Mouse (Mus musculus) limb, embryonic 11.5 days (tissue): ENCODE data around the gene Ikzf4. TPM values are rescaled to one million over a fixed set of nuclear protein-coding genes. Genes with fewer than 3 reads are reported as not detected.

Experiments used
- ATAC-seq: fragments of 200-750 bp; cut with Nextera tagmentation; 2 replicates; pipeline ENCODE4 v1.8.0; 2017; ENCODE audit warnings: low read depth; ENCODE audit not compliant: insufficient number of reproducible peaks, low FRiP score, low TSS enrichment
- DNase-seq: peaks from one replicate; pipeline ENCODE4 v3.0.0-alpha.2; 2015; ENCODE audit warnings: low spot score
- H3K27ac ChIP-seq: fragments of 300-500 bp; sonication (generic); replicated peaks from 2 replicates; pipeline ENCODE4 v1.5.1; 2014; ENCODE audit warnings: low read depth, mild to moderate bottlenecking, low read length
- H3K27me3 ChIP-seq: fragments of 300-500 bp; sonication (generic); 2 replicates; pipeline ENCODE4 v1.6.1; 2014; ENCODE audit warnings: mild to moderate bottlenecking, low read length, mixed read lengths; ENCODE audit not compliant: control insufficient read depth, insufficient read depth
- H3K36me3 ChIP-seq: fragments of 300-500 bp; sonication (generic); 2 replicates; pipeline ENCODE4 v1.6.1; 2014; ENCODE audit warnings: mild to moderate bottlenecking, low read length, moderate library complexity, mixed read lengths; ENCODE audit not compliant: control insufficient read depth, insufficient read depth
- H3K4me1 ChIP-seq: fragments of 300-500 bp; sonication (generic); 2 replicates; pipeline ENCODE4 v1.6.1; 2014; ENCODE audit warnings: low read length, mixed read lengths; ENCODE audit not compliant: control insufficient read depth, insufficient read depth
- H3K4me2 ChIP-seq: fragments of 300-500 bp; sonication (generic); 2 replicates; pipeline ENCODE4 v1.6.1; 2014; ENCODE audit warnings: low read depth, mild to moderate bottlenecking, moderate library complexity; ENCODE audit not compliant: severe bottlenecking
- H3K4me3 ChIP-seq: fragments of 300-500 bp; sonication (generic); 2 replicates; pipeline ENCODE4 v1.5.1; 2014; ENCODE audit warnings: low read depth, low read length
- H3K9ac ChIP-seq: fragments of 300-500 bp; sonication (generic); 2 replicates; pipeline ENCODE4 v1.6.1; 2014; ENCODE audit warnings: mild to moderate bottlenecking, low read length
- H3K9me3 ChIP-seq: fragments of 300-500 bp; sonication (generic); 2 replicates; pipeline ENCODE4 v1.6.1; 2016; ENCODE audit warnings: low read length; ENCODE audit not compliant: control insufficient read depth
- WGBS: fragments of 180-500 bp; shearing (Covaris S2); extraction: QIAGEN DNeasy Blood & Tissue Kit; methylation state at CpG from one replicate; pipeline ENCODE4 v1.1.7; 2014; 5-methylcytosine and 5-hydroxymethylcytosine counted together
- polyA plus RNA-seq: library from polyadenylated mRNA; unstranded; fragments of >200 nt; fragmentation: Nextera tagmentation; extraction: Ambion mirVana; gene quantifications from 2 replicates; pipeline ENCODE4 v1.2.1, GENCODE M21; 2014

The Ikzf4 gene
- polyA plus RNA-seq, 1 experiment from 2014 or later: 3.4 TPM

DNA sequence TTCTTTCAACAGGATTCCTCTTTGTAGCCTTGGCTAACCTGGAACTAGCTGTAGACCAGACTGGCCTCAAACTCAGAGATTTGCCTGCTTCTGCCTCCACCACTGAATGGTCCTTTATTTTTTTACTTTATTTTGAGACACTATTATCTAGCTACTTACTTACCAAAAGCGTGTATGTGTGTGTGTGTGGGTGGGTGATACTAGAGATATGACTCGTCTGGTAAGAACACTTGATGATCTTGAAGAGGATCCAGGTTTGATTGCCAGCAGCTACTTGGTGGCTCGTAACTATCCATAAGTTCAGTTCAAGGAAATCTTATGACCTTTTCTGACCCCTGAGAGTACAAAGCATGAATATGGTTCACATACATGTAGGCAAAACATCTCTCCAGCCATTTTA is 19.5 kb upstream of the Ikzf4 start:
- no peaks in the 10 kb centered on the region for H3K27me3 ChIP-seq
- no peaks in the 10 kb centered on the region for H3K9me3 ChIP-seq
- H3K4me2 ChIP-seq: no peak overlapping the region
- WGBS: 87% methylated on average over 3 of the region's 3 CpGs
- DNase-seq (no peak), ATAC-seq (no peak)
- no peaks in the 10 kb centered on the region for H3K4me1 ChIP-seq
- H3K27ac ChIP-seq: no peak overlapping the region
- no peaks in the 10 kb centered on the region for H3K36me3 ChIP-seq
- no peak overlapping the region for H3K9ac ChIP-seq
- H3K4me3 ChIP-seq: no peak overlapping the region

DNA sequence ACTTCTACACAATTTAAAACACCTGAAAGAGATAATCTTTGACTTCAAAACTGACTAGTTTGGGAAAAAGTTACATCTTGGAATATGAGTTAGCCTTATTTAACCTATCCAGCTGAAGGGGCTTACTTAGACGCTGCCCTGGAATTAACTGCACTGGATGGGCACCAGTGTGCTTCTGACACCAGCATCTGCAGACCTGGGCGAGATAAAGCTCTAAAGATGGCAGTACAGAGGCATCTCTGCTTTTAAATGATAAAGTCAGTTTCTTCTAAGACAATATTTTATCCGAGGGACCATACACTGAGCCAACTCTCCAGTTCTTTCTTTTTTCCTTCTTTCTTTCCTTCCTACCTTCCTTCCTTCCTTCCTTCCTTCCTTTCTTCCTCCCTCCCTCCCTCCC is 19.0 kb upstream of the Ikzf4 start:
- Histone ChIP-seq H3K36me3 (no peaks in the 10 kb centered on the region), H3K27me3 (no peaks in the 10 kb centered on the region), H3K4me3 (no peak overlapping the region), H3K4me1 (no peaks in the 10 kb centered on the region), H3K9ac (no peak overlapping the region), H3K4me2 (no peak overlapping the region), H3K27ac (no peak overlapping the region), H3K9me3 (no peaks in the 10 kb centered on the region)
- 71% methylated on average over 3 of the region's 3 CpGs for whole genome bisulfite sequencing
- ATAC-seq (no peak), DNase-seq (no peak)

DNA sequence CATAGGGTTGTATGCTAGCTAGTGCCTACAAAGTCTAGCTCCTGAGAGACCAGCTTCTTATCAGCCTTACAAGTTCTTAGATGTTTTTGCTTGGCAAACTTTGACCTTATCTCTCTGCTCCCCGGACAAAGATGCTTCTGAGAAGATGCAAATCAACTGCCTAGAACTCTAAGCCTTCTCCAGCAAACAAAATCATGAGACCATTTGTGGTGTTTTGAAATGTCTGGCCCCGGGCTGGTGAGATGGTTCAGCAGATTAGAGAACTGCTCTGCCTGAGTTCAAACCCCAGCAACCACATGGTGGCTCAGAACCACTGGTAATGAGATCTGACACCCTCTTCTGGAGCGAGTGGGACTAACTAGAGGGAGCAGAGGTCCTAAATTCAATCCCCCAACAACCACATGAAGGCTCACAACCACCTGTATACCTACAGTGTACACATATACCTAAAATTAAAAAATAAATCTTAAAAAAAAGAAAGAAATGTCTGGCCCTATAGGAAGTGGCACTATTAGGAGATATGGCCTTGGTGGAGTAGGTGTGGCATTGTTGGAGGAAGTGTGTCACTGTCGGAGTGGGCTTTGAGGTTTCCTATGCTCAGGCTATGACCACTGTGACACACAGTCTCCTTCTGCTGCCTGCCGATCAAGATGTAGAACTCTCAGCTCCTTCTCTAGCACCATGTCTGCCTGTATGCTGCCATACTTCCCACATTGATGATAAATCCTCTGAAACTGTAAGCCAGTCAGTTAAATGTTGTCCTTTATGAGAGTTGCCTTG is 17.8 kb upstream of the Ikzf4 start:
- 71% methylated on average over 5 of the region's 5 CpGs for WGBS
- no peak for DNase-seq
- no peak overlapping the region for H3K9ac ChIP-seq
- no peak overlapping the region for H3K27ac ChIP-seq
- no peak overlapping the region for H3K4me2 ChIP-seq
- no peaks in the 10 kb centered on the region for H3K27me3 ChIP-seq
- no peak overlapping the region for H3K4me3 ChIP-seq
- no peaks in the 10 kb centered on the region for H3K9me3 ChIP-seq
- ATAC-seq: no peak
- H3K4me1 ChIP-seq: no peaks in the 10 kb centered on the region
- no peaks in the 10 kb centered on the region for H3K36me3 ChIP-seq

- Histone ChIP-seq H3K4me2 (no peak overlapping the region), H3K36me3 (no peaks in the 10 kb centered on the region), H3K4me1 (no peaks in the 10 kb centered on the region), H3K9ac (no peak overlapping the region), H3K27me3 (no peaks in the 10 kb centered on the region), H3K4me3 (no peak overlapping the region), H3K27ac (no peak overlapping the region), H3K9me3 (no peaks in the 10 kb centered on the region)
- ATAC-seq (no peak), DNase-seq (no peak)
Measured at GRCm38 (mm10) chr10:128662465-128662864, 16.7 kb upstream of the Ikzf4 start.

DNA sequence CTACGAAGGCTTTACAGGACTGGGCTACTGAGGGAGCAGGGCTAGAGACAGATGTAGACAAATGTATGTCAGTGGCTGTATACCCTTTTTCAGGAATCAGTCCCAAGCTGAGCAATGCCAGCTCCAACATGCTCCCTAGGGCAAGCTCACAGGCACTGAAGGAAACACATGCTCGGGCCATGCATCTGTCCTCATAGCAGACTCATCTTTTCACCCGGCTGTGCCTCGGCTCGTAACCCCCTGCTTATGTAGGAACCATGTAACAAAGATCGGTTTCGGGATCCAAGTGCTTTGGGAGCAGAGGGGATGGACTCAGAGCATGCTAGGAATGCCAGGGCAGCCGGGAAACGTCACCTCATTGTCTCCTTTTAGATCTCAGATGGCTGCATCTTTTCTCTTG is 13.7 kb upstream of the Ikzf4 start:
- H3K9me3 ChIP-seq: no peaks in the 10 kb centered on the region
- no peak overlapping the region for H3K9ac ChIP-seq
- DNase-seq (no peak), ATAC-seq (no peak)
- no peak overlapping the region for H3K4me2 ChIP-seq
- no peaks in the 10 kb centered on the region for H3K4me1 ChIP-seq
- H3K4me3 ChIP-seq: no peak overlapping the region
- WGBS: 57% methylated on average over 9 of the region's 9 CpGs
- H3K27me3 ChIP-seq: no peaks in the 10 kb centered on the region
- H3K36me3 ChIP-seq: no peaks in the 10 kb centered on the region
- H3K27ac ChIP-seq: no peak overlapping the region

DNA sequence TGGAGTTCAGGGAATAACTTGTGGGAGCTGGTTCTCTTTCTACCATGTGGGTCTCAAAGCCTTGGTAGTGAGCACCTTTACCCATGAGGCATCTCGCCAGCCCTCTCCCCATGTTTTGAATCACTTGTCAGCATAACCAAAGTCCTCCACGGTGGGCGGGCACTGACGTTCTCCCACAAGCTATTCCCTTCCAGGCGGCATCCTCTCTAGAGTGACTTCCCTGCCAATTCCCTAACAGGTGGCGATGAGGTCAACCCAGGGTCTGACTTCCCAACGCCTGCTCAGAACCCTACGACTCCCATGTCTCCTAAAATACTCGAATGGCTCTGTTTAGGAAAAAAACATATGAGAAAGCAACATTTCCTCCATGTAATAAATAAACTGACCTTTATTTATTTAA is 12.1 kb upstream of the Ikzf4 start:
- Histone ChIP-seq H3K4me3 (no peak overlapping the region), H3K4me2 (no peak overlapping the region), H3K27me3 (no peaks in the 10 kb centered on the region), H3K36me3 (no peaks in the 10 kb centered on the region), H3K9ac (no peak overlapping the region), H3K9me3 (no peaks in the 10 kb centered on the region), H3K4me1 (no peaks in the 10 kb centered on the region), H3K27ac (no peak overlapping the region)
- ATAC-seq (no peak), DNase-seq (no peak)
- WGBS: 52% methylated on average over 9 of the region's 9 CpGs

DNA sequence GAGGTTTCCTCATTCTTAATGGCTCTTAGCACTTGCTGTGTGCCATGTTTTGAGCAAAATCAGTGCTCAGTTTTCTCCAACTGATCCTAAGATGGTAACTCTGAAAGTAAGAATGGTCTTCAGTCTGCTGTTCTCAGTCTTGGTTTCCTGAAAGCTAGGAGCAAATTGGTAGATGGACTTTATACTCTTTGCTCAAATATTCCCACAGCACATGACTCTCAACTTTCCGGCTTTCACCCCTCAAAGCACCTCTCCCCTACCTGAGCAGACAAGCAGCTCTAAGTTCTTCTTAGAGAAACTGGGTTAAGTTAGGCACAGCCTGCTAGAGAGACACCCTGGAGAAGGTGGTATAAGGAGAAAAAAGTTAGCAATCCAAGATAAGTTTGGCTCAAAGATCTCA is 10.9 kb upstream of the Ikzf4 start:
- WGBS: 86% methylated on average over 1 of the region's 1 CpGs
- DNase-seq (no peak), ATAC-seq (no peak)
- Histone ChIP-seq H3K4me2 (no peak overlapping the region), H3K9me3 (no peaks in the 10 kb centered on the region), H3K36me3 (no peaks in the 10 kb centered on the region), H3K4me1 (no peaks in the 10 kb centered on the region), H3K27ac (no peak overlapping the region), H3K4me3 (no peak overlapping the region), H3K27me3 (no peaks in the 10 kb centered on the region), H3K9ac (no peak overlapping the region)

DNA sequence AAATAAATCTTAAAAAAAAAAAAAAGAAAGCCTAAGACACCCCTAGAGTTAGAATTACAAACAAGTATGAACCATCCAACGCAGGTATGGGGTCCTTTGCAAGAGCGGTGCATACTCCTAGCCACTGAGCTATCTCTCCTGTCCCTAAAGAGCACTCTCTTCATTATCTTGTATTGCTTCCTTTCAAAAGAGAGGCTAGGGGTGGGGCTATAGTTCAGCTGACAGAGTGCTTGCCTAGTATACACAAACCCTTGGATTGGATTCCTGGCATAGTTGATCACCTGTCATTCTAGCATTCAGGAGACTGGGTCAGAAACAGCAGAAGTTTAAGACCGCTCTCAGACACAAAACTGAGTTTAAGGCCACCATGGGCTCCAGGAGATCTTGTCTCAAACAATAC is 9.5 kb upstream of the Ikzf4 start:
- no peak for DNase-seq
- ATAC-seq: no peak
- Histone ChIP-seq H3K9me3 (no peaks in the 10 kb centered on the region), H3K27me3 (no peaks in the 10 kb centered on the region), H3K4me3 (no peak overlapping the region), H3K27ac (no peak overlapping the region), H3K36me3 (no peaks in the 10 kb centered on the region), H3K9ac (no peak overlapping the region), H3K4me2 (no peak overlapping the region), H3K4me1 (no peaks in the 10 kb centered on the region)
- WGBS: 87% methylated on average over 3 of the region's 3 CpGs

GRCm38 (mm10) chr10:128653866-128654265 is 8.1 kb upstream of the Ikzf4 start:
- ATAC-seq (no peak), DNase-seq (no peak)
- Histone ChIP-seq H3K27ac (no peak overlapping the region), H3K9ac (no peak overlapping the region), H3K4me1 (no peaks in the 10 kb centered on the region), H3K27me3 (no peaks in the 10 kb centered on the region), H3K36me3 (no peaks in the 10 kb centered on the region), H3K4me3 (no peak overlapping the region), H3K4me2 (no peak overlapping the region), H3K9me3 (no peaks in the 10 kb centered on the region)
- WGBS: 82% methylated on average over 4 of the region's 4 CpGs
